Mouse (Mus musculus) bone marrow, adult 2 months (tissue): ENCODE results near the gene Mars2.

ENCODE experiments used
- CTCF ChIP-seq: fragments of 200-500 bp; IDR thresholded peaks from 2 replicates; pipeline ENCODE4 v1.5.1; 2011; ENCODE audit warnings: low read length, control low read depth; ENCODE audit not compliant: control insufficient read depth, insufficient read depth
- POLR2A ChIP-seq: fragments of 200-500 bp; IDR thresholded peaks from 2 replicates; pipeline ENCODE4 v1.6.1; 2011; ENCODE audit warnings: low read depth, mild to moderate bottlenecking, control low read depth, low read length, borderline replicate concordance; ENCODE audit not compliant: control insufficient read depth

DNA sequence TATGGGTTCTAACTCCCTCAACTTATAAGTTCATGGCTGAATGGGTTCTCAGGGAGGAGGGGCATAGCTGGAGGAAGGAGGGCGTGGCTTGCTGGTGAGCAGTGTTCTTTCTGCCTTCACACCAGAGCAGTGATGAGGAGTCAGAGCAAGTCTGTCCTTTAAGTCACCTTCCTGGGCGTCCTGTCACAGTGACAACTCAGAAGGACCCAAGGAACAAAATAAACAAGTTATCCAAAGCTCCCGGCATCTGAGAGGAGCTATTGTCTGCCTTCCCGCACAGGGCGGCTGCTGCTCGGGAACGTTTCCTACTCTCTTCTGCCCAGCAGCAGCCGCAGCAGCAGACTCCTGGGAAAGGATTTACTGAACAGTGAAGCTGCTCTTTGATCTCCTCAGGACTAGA lies 45.0 kb upstream of the Mars2 start:
- TF ChIP-seq POLR2A, result no peak
- TF ChIP-seq CTCF, result no peak
